Mouse (Mus musculus) heart, adult 18-20 months (tissue): ENCODE measurements around the gene Fcrl6. TPM values are rescaled to one million over a fixed set of nuclear protein-coding genes. Genes with fewer than 3 reads are reported as not detected.

Source experiments
- DNase-seq, 2 experiments: peaks; one replicate each; pipeline ENCODE4 v3.0.0; 2021 to 2022; ENCODE audit warnings: mixed read lengths in 1 of 2
- long read RNA-seq, 2 experiments: library from polyadenylated mRNA; stranded (forward); transcript quantifications; one replicate each; pipeline ENCODE4 v2.0.0; 2021
- total RNA-seq, 2 experiments: library from RNA; stranded (reverse); gene quantifications; 2 replicates each; pipeline ENCODE4 v1.2.3; 2021

The Fcrl6 gene
- total RNA-seq = not detected
- long read RNA-seq, experiment 1 = 0 reads
- long read RNA-seq, experiment 2 = 0 reads

- DNase-seq = no peak
Observed at GRCm38 (mm10) chr1:172602326-172602725, at the start of gene Fcrl6. Gene Fcrl6 (minus strand): TSS chr1:172602551.

DNA sequence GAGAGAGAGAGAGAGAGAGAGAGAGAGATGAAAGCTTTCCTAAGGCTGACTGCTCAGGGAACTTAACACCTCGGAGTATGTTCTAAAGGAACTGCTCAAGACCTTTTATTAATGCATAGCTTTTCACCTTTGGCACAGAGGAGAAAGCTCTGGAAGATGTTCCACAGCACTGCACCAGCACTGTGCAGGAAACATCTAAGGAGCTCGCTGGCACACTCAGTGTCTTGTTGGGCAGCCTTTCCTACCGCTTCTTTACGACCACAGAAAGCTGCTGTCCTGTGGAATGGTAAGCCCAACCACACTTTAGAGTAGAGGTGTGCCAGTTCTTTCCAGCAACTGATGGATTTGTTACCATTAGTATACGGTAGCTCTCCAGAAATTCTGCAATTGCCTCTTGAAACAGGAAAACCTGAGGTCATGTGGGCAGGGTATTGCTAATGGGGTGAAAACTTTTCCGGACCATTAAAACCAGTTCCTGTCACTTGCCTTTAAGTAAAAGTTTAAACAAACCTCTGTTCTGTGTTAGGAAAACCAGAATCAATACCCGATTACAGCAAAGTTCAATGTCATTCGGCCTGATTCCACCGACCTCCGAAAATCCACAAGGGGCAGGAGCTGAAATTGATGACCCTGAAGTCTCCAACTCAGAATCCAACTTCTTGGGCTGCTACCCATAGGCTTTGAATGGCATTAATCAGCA, 49.1 kb upstream of the Fcrl6 start:
- DNase-seq = no peak

DNA sequence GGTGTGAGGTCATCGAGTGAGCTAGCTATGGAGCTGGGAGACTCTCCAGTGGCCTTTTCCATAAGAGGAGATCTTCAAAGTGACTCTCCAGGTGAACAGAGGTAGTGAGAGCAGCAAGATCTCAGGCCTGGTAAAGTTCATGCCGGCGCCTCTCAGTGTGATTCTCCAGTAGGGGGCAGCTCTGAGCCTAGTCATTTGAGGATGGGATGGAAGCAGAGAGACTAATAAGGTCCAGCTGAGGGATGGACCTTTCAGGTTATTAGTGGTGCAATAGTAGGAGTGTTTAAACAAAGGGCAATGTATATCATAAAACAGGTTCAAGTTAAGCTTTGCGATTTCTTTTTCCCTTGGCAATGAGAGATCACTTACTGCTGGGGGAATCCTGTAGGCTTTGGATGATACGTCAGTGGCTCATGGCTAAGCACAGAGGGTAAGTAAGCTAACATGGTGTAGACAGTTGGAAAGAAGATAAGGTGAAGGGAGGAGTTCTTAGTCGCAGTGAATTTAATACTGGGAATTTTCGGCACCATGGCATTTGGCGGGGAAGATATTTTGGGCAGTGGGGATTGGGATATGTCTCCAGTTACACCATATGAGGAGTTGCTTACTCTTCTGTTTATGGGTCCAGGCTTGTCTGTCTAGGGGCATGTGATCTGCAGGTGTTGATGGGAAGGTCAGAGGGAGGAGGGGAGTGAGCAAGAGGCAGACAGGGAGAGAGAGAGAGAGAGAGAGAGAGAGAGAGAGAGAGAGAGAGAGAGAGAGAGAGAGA, 48.4 kb upstream of the Fcrl6 start:
- peak in 1 of 2 experiments; percentile 37 for DNase-seq

- DNase-seq = no peak
Observed at GRCm38 (mm10) chr1:172649396-172649795, 47.0 kb upstream of the Fcrl6 start.

GRCm38 (mm10) chr1:172647236-172647635, 44.9 kb upstream of the Fcrl6 start:
- no peak for DNase-seq

DNA sequence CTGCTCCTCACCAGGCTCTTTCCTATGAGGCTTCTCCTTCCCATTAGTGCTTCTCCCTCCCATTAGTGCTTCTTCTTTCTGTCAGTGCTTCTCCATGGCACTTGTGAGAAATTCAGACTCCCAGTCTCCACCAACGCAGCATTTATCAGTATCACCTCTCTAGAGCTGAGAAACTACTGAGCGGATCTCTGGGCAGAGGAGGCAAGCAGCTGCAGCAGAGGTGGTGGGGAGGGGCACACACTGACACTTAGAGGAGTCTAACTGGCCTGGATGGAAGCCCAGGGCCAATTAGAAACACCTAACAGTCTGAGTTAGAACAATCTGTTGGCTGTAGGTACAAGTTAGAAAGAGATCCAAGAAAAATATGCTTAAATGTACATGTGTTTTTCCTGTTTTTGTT, 36.4 kb upstream of the Fcrl6 start:
- DNase-seq = peak in 1 of 2 experiments; percentile 33

DNA sequence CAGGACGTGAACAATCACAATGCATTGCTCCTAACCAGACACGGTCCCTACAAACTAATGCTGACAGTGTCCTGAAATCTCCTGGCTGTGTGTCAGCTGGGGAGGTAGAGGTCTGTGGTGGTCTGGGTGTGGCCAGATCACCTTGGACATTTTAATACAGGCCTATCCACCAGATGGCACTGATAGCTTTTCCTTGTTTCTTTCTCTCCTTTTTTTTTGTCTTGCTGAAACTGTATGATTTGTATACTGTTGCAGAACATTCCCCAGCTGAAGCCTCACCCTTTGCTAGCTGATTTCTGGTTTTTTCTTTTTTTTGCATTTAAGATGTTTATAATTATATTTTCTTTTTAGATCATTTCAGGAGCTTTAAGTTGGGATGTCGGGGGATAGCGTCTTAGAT, 35.5 kb upstream of the Fcrl6 start:
- DNase-seq = no peak

- DNase-seq = no peak
Observed at GRCm38 (mm10) chr1:172636266-172636665, 33.9 kb upstream of the Fcrl6 start.

GRCm38 (mm10) chr1:172635258-172635657, 32.9 kb upstream of the Fcrl6 start:
- peak; percentile 28 to 30 for DNase-seq

DNA sequence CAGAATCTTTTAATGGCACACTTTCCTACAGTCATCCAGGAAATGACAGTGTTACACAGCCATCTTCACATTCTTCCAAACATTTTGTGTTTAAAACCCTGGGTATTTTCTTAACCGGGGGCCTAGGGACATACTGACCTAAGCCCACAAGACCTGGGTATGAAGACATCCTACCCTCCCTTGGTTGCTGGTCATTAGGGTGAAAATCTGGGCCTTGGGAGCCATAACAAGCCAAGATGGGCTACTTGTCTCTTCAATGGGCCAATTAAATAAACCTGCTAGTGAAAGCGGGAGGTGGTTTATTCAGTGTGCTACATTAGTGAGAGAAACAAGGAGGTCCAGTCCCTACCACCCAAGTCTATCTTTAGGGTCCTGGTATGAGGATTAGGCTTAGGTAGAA, 31.8 kb upstream of the Fcrl6 start:
- no peak for DNase-seq

DNA sequence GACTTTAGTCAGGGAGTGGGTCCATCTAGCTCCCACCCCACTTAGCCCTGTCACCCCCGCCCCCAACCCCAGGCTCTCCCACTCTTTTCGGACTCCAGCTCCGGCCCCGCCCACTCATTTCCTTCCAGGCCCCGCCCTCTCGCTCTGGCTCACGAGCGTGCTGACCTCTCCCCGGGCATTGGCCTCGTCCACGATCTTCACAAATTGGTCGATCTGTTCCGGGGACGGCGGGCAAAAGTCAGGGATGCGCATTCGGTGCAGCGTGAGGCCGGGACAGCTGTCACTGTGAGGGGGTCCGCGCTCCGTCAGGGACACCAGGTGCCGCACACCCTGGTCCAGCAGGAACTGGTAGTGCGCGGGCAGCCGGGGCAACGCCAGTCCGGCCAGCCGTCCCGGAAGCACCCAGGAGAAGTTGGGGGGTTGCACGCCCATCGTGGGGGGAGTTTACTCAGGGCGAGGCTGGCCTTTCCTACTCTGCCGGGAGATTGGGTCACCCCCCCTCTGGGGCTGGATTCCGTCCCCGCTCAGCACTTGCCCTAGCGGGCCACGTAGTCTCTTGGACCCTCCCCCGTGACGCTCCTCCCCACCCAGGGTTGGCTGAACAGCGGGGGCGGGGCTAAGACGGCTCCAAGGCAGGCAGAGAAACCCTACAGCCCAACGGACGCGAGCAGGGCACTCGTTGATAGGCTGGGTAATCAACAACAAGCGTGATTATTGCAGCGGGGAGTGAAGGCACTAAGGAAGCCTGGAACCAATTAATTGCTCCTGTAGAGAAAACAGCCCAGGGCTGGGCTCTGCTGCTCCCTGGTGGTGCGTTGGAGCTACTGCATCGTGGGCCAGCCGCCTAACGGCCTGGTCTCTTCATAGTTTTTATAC, 30.3 kb upstream of the Fcrl6 start, which contains the start of gene Dusp23:
Gene Dusp23 (minus strand): TSS at position 512 of the 876 bp plus-strand sequence.
- peak; percentile 98 to 99 for DNase-seq

DNA sequence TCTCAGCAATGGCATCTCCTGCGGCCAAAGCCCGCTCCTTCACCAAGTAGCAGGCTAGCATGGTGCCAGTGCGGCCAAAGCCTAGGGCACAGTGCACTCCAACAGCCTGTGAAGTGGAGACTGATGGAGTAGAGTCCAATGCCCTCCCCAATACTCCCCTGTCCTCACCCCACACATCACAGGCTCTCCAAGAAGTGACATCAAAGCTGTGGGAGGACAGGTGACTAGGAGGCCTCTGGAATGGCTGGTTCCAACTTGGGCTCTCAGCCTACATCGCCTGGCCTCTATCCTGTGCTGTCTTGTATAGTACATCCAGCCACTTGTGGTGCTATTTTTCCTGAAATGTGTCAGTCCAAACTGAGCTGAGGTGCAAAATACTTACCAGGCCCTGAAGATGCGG, 29.4 kb upstream of the Fcrl6 start:
- no peak for DNase-seq

DNA sequence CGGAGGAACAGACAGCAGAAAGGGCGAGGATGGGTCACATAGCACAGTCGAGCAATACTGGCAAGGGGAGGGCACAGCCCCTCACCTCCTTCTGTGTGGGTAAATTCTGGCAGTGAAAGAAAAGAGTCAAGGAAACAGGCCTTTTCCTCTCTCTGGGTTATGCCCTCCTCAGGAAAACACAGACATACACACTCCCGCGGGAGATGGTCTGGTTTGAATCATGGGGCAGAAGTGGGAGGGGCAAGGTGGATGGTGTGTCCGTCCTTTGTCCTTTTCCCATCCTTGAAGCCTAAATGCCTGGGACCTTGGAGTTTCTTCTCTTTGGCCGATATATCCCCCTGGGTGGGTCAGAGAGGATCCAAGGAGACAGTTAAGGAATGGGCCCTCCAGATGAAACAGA, 27.5 kb upstream of the Fcrl6 start:
- no peak for DNase-seq

DNA sequence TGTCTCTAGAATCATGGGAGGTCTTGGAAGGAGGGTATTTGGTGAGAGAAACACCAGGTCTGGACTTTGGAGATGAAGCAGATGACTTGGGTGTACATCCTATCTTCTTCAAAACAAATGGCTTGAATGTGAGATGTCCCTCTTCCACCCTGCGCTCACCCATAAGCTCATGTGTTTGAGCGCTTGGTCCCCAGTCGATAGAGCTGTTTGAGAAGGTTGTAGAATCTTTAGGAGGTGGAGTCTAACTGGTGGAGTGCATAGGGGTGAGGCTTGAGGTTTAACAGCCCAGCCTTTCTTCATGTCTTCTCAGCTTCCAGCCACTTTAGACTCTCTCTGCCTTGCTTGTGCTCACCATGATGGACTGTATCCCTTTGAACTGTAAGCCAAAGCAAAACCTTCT, 24.0 kb upstream of the Fcrl6 start:
- no peak for DNase-seq

- DNase-seq = no peak
Observed at GRCm38 (mm10) chr1:172624081-172624480, 21.7 kb upstream of the Fcrl6 start.

GRCm38 (mm10) chr1:172623599-172623998, 21.2 kb upstream of the Fcrl6 start:
- DNase-seq = no peak

DNA sequence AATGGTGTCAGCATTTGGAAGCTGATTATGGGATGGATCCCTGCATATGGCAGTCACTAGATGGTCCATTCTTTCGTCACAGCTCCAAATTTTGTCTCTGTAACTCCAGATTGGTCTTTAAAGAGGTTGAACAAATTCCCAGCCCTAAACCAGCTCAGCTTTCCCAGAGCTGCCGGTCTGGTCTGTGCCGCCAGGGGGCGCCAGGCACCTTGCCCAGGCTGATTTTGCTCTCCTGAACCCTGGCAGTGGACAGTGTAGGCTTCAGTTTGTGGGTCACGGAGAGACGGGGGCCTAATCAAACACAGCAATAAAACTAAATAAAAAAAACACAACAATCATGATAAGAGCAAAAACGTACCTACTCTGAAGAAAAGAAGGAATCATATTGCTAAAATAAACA, 16.9 kb upstream of the Fcrl6 start:
- DNase-seq = peak; percentile 65 to 88

- DNase-seq = no peak
Observed at GRCm38 (mm10) chr1:172618141-172618540, 15.8 kb upstream of the Fcrl6 start.

DNA sequence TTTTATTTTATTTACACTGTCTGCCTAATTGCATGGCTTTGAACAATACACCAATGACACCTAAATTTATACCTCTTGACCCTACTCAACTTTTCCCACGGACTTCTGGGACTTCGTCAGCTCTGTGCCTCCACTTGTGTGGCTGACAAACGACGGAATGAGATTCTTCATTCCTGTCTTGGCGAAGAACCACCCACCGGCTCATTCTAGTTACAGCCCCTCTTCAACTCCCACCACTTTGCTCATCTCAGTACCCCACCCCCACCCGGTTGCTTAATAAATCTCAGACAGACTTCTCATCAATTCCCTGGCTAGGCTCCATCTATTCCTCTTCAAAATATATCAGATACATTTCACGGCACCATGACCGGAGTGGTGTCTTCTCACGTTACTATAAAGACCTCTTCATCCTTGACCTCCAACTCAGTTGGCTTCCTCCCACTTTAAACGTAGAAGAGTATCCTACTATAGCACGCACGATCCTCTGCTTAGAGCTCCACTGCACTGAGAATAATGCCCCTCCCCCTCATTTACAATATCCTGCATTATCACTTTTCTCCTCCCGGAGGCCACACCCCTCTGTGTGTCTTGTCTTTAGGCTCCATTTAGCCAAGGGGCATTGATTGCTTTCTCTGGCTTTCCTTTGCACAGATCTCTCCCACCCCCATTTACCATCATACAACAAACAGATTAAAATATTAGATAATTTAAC, 15.2 kb upstream of the Fcrl6 start:
- no peak for DNase-seq

DNA sequence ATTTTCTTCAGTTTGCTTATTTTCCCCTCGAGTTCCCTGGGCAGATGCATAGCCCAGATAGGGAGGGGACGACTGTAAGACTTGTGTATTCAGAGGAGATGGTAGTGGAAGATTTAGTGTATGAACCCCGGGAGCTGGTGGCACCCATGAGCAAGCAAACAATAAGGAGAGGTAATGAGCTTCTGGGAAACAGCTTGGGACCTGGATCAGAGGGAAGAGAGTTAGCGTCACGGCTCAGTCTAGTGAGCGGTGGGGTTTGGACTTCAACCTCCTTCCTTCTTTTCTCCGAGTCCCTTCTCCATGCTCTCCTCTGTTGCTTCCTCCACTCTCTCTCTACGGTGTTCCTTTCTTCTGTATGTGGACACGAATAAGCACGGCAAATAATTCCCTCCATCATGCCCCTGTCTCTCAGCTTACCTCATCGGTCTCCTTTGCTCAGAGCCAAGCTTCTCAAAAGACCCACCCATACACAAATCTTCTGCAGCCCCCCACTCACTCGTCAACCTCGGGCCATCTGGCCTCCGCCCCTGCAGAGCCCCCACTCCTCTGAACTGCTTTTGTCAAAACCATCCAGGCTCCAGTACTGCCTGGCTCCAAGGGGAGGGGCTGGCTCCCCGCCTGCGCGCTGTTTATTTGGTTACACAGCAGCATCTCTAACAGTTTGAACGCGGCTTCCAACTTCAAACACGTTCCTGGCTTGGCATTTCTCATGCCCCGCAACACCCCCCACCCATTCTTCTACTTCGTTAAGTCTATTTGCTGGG, 14.4 kb upstream of the Fcrl6 start:
- DNase-seq = no peak

- no peak for DNase-seq
Observed at GRCm38 (mm10) chr1:172615412-172615811, 13.1 kb upstream of the Fcrl6 start.
